Mouse (Mus musculus) CH12.LX (cell line): ENCODE measurements at regions not wholly inside any gene's neighbourhood (a gene's known extent, or its start where the extent isn't known, plus 50 kb on each side); places are given as distances from the start of the nearest gene placed in this dataset.
A peak's percentile ranks its signal among the peaks of the same experiment; 100 is the strongest.

Source experiments
- DNase-seq: peaks from one replicate; pipeline ENCODE4 v3.0.0-alpha.2; 2013; ENCODE audit errors: extremely low read depth
- H3K27ac ChIP-seq: 2 replicates; pipeline ENCODE4 v1.5.1; 2012; ENCODE audit warnings: low read depth, mild to moderate bottlenecking, control low read depth, moderate library complexity; ENCODE audit not compliant: insufficient read depth
- H3K27me3 ChIP-seq: replicated peaks from 2 replicates; pipeline ENCODE3; 2012; ENCODE audit warnings: inconsistent platforms
- H3K36me3 ChIP-seq, 2 experiments: replicated peaks in 1 of 2; 2 replicates each; pipeline versions ENCODE3 to v1.6.1; 2012; ENCODE audit warnings: inconsistent platforms in 1 of 2, low read length in 1 of 2, mild to moderate bottlenecking in 1 of 2, mixed read lengths in 1 of 2, moderate library complexity in 1 of 2; ENCODE audit not compliant: control insufficient read depth in 1 of 2, insufficient read depth in 1 of 2
- H3K4me1 ChIP-seq, 2 experiments: 2 replicates each; pipeline ENCODE4 v1.6.1; 2012; ENCODE audit warnings: inconsistent platforms in 1 of 2, moderate library complexity in 1 of 2; ENCODE audit not compliant: insufficient read depth in 2 of 2, control insufficient read depth in 1 of 2
- H3K4me2 ChIP-seq: 2 replicates; pipeline ENCODE4 v1.6.1; 2012; ENCODE audit warnings: low read depth, mild to moderate bottlenecking, control low read depth; ENCODE audit not compliant: poor library complexity, insufficient read depth, severe bottlenecking
- H3K4me3 ChIP-seq, 3 experiments: fragments of 150-350 bp in 1 of 3; sonication (generic) in 1 of 3; replicated peaks in 1 of 3; 2 replicates each; pipeline versions ENCODE3 to v1.5.1; 2011 to 2012; ENCODE audit warnings: low read depth in 2 of 3, low read length in 2 of 3, mild to moderate bottlenecking in 2 of 3, moderate library complexity in 2 of 3, control low read depth in 1 of 3, improper control_type of control experiment in 1 of 3, inconsistent platforms in 1 of 3, mixed read lengths in 1 of 3; ENCODE audit not compliant: poor library complexity in 1 of 3
- H3K79me2 ChIP-seq: replicated peaks from 2 replicates; pipeline ENCODE4 v1.6.1; 2012; ENCODE audit warnings: mild to moderate bottlenecking, moderate library complexity; ENCODE audit not compliant: control insufficient read depth, poor library complexity, insufficient read depth, severe bottlenecking; ENCODE audit errors: extremely low read depth
- H3K9ac ChIP-seq: 2 replicates; pipeline ENCODE4 v1.6.1; 2012; ENCODE audit warnings: low read depth, mild to moderate bottlenecking, control low read depth, moderate library complexity; ENCODE audit not compliant: insufficient read depth
- H3K9me3 ChIP-seq: replicated peaks from 2 replicates; pipeline ENCODE3; 2012; ENCODE audit warnings: low read length, inconsistent platforms, mixed read lengths
- BHLHE40 ChIP-seq: IDR thresholded peaks from 2 replicates; pipeline ENCODE4 v1.6.1; 2011; ENCODE audit warnings: mild to moderate bottlenecking, low read depth, low read length, improper control_type of control experiment
- CHD1 ChIP-seq: IDR thresholded peaks from 2 replicates; pipeline ENCODE4 v1.6.1; 2012; ENCODE audit warnings: low read depth, low read length, improper control_type of control experiment, inconsistent platforms
- CTCF ChIP-seq, 2 experiments: IDR thresholded peaks in 1 of 2; conservative IDR thresholded peaks in 1 of 2; 2 replicates each; pipeline ENCODE4 v1.5.1; 2011 to 2012; ENCODE audit warnings: low read depth in 2 of 2, low read length in 2 of 2, improper control_type of control experiment in 1 of 2, inconsistent platforms in 1 of 2, mild to moderate bottlenecking in 1 of 2, moderate library complexity in 1 of 2
- ELF1 ChIP-seq: IDR thresholded peaks from 2 replicates; pipeline ENCODE4 v1.6.1; 2014; ENCODE audit warnings: low read depth, mild to moderate bottlenecking, inconsistent platforms, low read length, improper control_type of control experiment
- ETS1 ChIP-seq: conservative IDR thresholded peaks from 2 replicates; pipeline ENCODE4 v1.6.1; 2012; ENCODE audit warnings: low read depth, mild to moderate bottlenecking, inconsistent platforms, low read length, improper control_type of control experiment, moderate library complexity
- HCFC1 ChIP-seq: IDR thresholded peaks from 2 replicates; pipeline ENCODE4 v1.6.1; 2012; ENCODE audit warnings: low read depth, mild to moderate bottlenecking, inconsistent platforms, low read length, improper control_type of control experiment
- JUN ChIP-seq: IDR thresholded peaks from 2 replicates; pipeline ENCODE4 v1.6.1; 2011; ENCODE audit warnings: low read depth, mild to moderate bottlenecking, low read length, improper control_type of control experiment, moderate library complexity; ENCODE audit not compliant: insufficient read depth
- JUND ChIP-seq: conservative IDR thresholded peaks from 2 replicates; pipeline ENCODE4 v1.6.1; 2011; ENCODE audit warnings: low read depth, low read length, improper control_type of control experiment
- KAT2A ChIP-seq: IDR thresholded peaks from 2 replicates; pipeline ENCODE4 v1.6.1; 2012; ENCODE audit warnings: low read length, improper control_type of control experiment, inconsistent platforms; ENCODE audit not compliant: insufficient replicate concordance
- MAFK ChIP-seq: IDR thresholded peaks from 2 replicates; pipeline ENCODE4 v1.6.1; 2011; ENCODE audit warnings: low read length, improper control_type of control experiment; ENCODE audit not compliant: insufficient replicate concordance
- MAX ChIP-seq: IDR thresholded peaks from 2 replicates; pipeline ENCODE4 v1.6.1; 2011; ENCODE audit warnings: low read length, improper control_type of control experiment
- MAZ ChIP-seq: IDR thresholded peaks from 2 replicates; pipeline ENCODE4 v1.6.1; 2012; ENCODE audit warnings: low read depth, mild to moderate bottlenecking, inconsistent platforms, low read length, improper control_type of control experiment, moderate library complexity
- MEF2A ChIP-seq: IDR thresholded peaks from 2 replicates; pipeline ENCODE4 v1.6.1; 2014; ENCODE audit warnings: low read depth, mild to moderate bottlenecking, inconsistent platforms, low read length, improper control_type of control experiment, borderline replicate concordance
- MXI1 ChIP-seq: IDR thresholded peaks from 2 replicates; pipeline ENCODE4 v1.6.1; 2011; ENCODE audit warnings: mild to moderate bottlenecking, low read depth, low read length, improper control_type of control experiment
- MYC ChIP-seq: IDR thresholded peaks from 2 replicates; pipeline ENCODE4 v1.6.1; 2011; ENCODE audit warnings: low read depth, mild to moderate bottlenecking, improper control_type of control experiment, low read length
- NELFE ChIP-seq: IDR thresholded peaks from 2 replicates; pipeline ENCODE4 v1.6.1; 2011; ENCODE audit warnings: low read depth, low read length, improper control_type of control experiment
- NRF1 ChIP-seq: IDR thresholded peaks from 2 replicates; pipeline ENCODE4 v1.6.1; 2014; ENCODE audit warnings: low read depth, mild to moderate bottlenecking, inconsistent platforms, low read length, improper control_type of control experiment, moderate library complexity
- PAX5 ChIP-seq: IDR thresholded peaks from 2 replicates; pipeline ENCODE4 v1.6.1; 2012; ENCODE audit warnings: low read length, inconsistent platforms, mixed read lengths
- POLR2A ChIP-seq: IDR thresholded peaks from 2 replicates; pipeline ENCODE4 v1.6.1; 2011; ENCODE audit warnings: low read depth, mild to moderate bottlenecking, improper control_type of control experiment, low read length
- RAD21 ChIP-seq: IDR thresholded peaks from 2 replicates; pipeline ENCODE4 v1.6.1; 2011; ENCODE audit warnings: low read depth, mild to moderate bottlenecking, low read length, improper control_type of control experiment, moderate library complexity
- SIN3A ChIP-seq: IDR thresholded peaks from 2 replicates; pipeline ENCODE4 v1.6.1; 2012; ENCODE audit warnings: low read length, improper control_type of control experiment, inconsistent platforms
- TBP ChIP-seq: conservative IDR thresholded peaks from 2 replicates; pipeline ENCODE4 v1.6.1; 2011; ENCODE audit warnings: low read depth, low read length, improper control_type of control experiment
- TCF12 ChIP-seq: IDR thresholded peaks from 2 replicates; pipeline ENCODE4 v1.6.1; 2014; ENCODE audit warnings: low read depth, mild to moderate bottlenecking, inconsistent platforms, low read length, improper control_type of control experiment
- UBTF ChIP-seq: IDR thresholded peaks from 2 replicates; pipeline ENCODE4 v1.6.1; 2012; ENCODE audit warnings: low read depth, mild to moderate bottlenecking, inconsistent platforms, low read length, improper control_type of control experiment, moderate library complexity
- USF1 ChIP-seq: IDR thresholded peaks from 2 replicates; pipeline ENCODE4 v1.6.1; 2014; ENCODE audit warnings: low read depth, mild to moderate bottlenecking, inconsistent platforms, low read length, improper control_type of control experiment
- ZC3H11A ChIP-seq: IDR thresholded peaks from 2 replicates; pipeline ENCODE4 v1.6.1; 2012; ENCODE audit warnings: low read depth, mild to moderate bottlenecking, inconsistent platforms, low read length, improper control_type of control experiment
- ZMIZ1 ChIP-seq: IDR thresholded peaks from 2 replicates; pipeline ENCODE4 v1.6.1; 2012; ENCODE audit warnings: low read depth, mild to moderate bottlenecking, inconsistent platforms, low read length, improper control_type of control experiment
- dilution Hi-C: fragments of 300-500 bp; cut with MboI; formaldehyde crosslinking; loops from 2 replicates; pipeline ENCODE4 v1.14.3; 2020; ENCODE audit warnings: low sequenced_read_pairs; ENCODE audit not compliant: extremely low pct_unique_long_range_greater_than_20kb, extremely low pct_ligation_motif_present
- in situ Hi-C: fragments of 300-500 bp; cut with MboI; formaldehyde crosslinking; loops from 3 replicates; pipeline ENCODE4 v1.14.3; 2019; ENCODE audit warnings: low sequenced_read_pairs, low pct_ligation_motif_present, low pct_unique_long_range_greater_than_20kb, mixed read lengths

DNA sequence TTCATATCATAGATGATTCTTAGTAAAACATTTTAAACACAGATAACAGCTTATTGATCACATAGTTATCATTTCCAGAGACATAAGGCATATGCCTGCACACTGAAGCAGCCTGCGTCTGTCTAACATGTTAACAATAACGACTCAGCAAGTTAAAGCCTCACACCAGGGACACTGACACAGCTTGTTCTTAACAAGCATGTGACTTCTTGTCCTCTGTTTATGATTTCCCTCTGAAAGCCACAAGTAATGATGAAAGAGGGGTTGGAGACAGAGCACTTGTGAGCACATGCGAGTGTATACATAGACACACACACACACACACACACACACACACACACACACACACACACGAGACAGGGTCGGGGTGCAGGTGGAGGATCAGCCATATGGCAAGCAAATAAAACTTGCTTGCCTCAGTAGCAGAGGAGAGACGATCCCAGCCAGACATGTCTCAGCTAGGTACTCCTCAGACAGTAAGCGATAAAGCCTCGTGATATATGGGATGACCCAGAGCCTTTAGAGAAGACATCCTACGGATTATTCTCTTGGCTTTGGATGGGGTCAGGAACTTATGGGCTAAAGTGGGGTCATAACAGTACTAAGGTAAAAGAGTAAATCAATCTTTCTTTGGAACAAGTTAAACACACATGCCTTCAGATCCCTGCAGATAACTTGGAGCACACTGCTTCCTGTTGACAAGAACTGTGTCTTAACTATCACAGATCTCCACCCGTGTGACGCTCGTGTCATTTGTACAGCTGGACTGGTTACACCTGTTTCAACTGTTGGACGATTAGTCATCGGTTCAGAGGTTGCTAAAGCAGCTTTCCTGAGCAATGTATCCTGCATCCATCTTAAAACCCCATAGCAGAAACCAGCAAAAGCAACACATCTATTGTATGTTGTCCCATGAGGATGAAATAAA lies 51.4 kb upstream of the Ralgps2 start:
- TF ChIP-seq MAFK, result 0 out of 2 replicates have a peak, but pooled peaks have one; percentile 57
- no peak for TF ChIP-seq RAD21
- peak; percentile 20; the same call in 1 of the 2 replicates for TF ChIP-seq MYC
- TF ChIP-seq ZMIZ1, result 0 out of 2 replicates have a peak, but pooled peaks have one; percentile 43
- TF ChIP-seq SIN3A, result 0 out of 2 replicates have a peak, but pooled peaks have one; percentile 58
- TF ChIP-seq PAX5, result no peak
- no peak for TF ChIP-seq JUND
- TF ChIP-seq ETS1, result peak; percentile 51; the same call in 1 of the 2 replicates
- TF ChIP-seq MEF2A, result peak; percentile 7; the same call in 1 of the 2 replicates
- TF ChIP-seq BHLHE40, result peak; percentile 42
- TF ChIP-seq MXI1, result peak; percentile 42; the same call in 1 of the 2 replicates
- 0 out of 2 replicates have a peak, but pooled peaks have one; percentile 28 for TF ChIP-seq NELFE
- no peak for TF ChIP-seq JUN
- peak; percentile 24; the same call in 1 of the 2 replicates for TF ChIP-seq TCF12
- no peak for TF ChIP-seq POLR2A
- peak; percentile 61 for TF ChIP-seq MAX
- TF ChIP-seq, all 38 proteins: peak for 11
- H3K4me2 ChIP-seq, result no peak overlapping the region
- DNase-seq, result no peak

DNA sequence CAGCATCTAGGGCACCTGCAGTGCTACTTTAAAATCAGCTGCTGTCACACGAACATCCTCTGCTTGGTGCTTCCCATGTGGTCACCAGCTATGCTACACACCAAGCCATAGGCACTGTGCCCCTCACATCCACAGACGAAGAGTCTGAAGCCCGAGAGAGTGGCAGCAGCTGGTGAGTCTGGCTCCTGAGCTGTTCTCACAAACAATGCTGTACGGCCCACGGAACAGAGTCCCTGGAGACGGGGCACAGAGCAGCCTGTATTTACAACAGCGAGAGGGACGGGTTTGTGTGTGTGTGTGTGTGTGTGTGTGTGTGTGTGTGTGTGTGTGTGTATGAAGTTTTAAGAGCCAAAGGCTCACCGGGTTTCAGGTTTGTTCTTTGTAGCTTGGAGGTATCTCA lies 50.7 kb upstream of the Ralgps2 start:
- Histone ChIP-seq H3K4me3 (peak overlapping the region in 1 of 3 experiments; percentile 36), H3K9me3 (no peaks in the 10 kb centered on the region), H3K4me2 (peak overlapping the region; percentile 57), H3K27me3 (no peaks in the 10 kb centered on the region), H3K27ac (peak overlapping the region; percentile 97), H3K9ac (peak overlapping the region; percentile 92), H3K79me2 (no peaks in the 10 kb centered on the region; the same call in 1 of the 2 replicates), H3K36me3 (no peaks in the 10 kb centered on the region), H3K4me1 (peaks cover 45 to 90% of the 10 kb centered on the region in 2 experiments)
- dilution Hi-C loops, result no loop called here
- no peak for DNase-seq
- in situ Hi-C loops, result no loop called here
- no peak for TF ChIP-seq MAFK
- TF ChIP-seq MAZ, result no peak
- TF ChIP-seq UBTF, result no peak
- peak; percentile 23; the same call in 1 of the 2 replicates for TF ChIP-seq POLR2A
- TF ChIP-seq NRF1, result no peak
- no peak for TF ChIP-seq USF1
- TF ChIP-seq MYC, result no peak
- TF ChIP-seq CHD1, result no peak
- TF ChIP-seq HCFC1, result no peak
- TF ChIP-seq ZC3H11A, result no peak
- TF ChIP-seq RAD21, result no peak
- no peak for TF ChIP-seq MAX
- no peak for TF ChIP-seq NELFE
- TF ChIP-seq ELF1, result no peak
- no peak for TF ChIP-seq ZMIZ1
- TF ChIP-seq PAX5, result no peak
- TF ChIP-seq BHLHE40, result no peak
- TF ChIP-seq ETS1, result no peak; the same call in 1 of the 2 replicates
- TF ChIP-seq TBP, result 0 out of 2 replicates have a peak, but pooled peaks have one; percentile 33
- 0 out of 2 replicates have a peak, but pooled peaks have one; percentile 21 for TF ChIP-seq MEF2A
- TF ChIP-seq SIN3A, result no peak
- no peak for TF ChIP-seq CTCF (conservative IDR thresholded peaks at IDR 0.05 in 1 of 2, IDR thresholded peaks at IDR 0.05 in 1 of 2; ENCODE audit: low read depth in 2 of 2, low read length in 2 of 2)
- TF ChIP-seq KAT2A, result no peak
- TF ChIP-seq MXI1, result no peak

More for the DNA sequence above, 51.4 kb upstream of the Ralgps2 start:
- no peaks in the 10 kb centered on the region for H3K9me3 ChIP-seq
- peaks cover 46 to 90% of the 10 kb centered on the region in 2 experiments for H3K4me1 ChIP-seq
- H3K27me3 ChIP-seq, result no peaks in the 10 kb centered on the region
- H3K79me2 ChIP-seq, result no peaks in the 10 kb centered on the region; the same call in 1 of the 2 replicates
- H3K36me3 ChIP-seq, result no peaks in the 10 kb centered on the region
- H3K27ac ChIP-seq, result peak overlapping the region; percentile 97
- in situ Hi-C loops (no loop called here), dilution Hi-C loops (no loop called here)
- H3K9ac ChIP-seq, result 0 out of 2 replicates have a peak overlapping the region, but pooled peaks have one; percentile 21
- H3K4me3 ChIP-seq, result peak overlapping the region in 1 of 3 experiments; percentile 12
